Mouse (Mus musculus) heart, embryonic 15.5 days (tissue): ENCODE measurements around the gene Uba6. TPM values are rescaled to one million over a fixed set of nuclear protein-coding genes. Genes with fewer than 3 reads are reported as not detected.

Experiments used
- ATAC-seq: fragments of 200-750 bp; cut with Nextera tagmentation; replicated peaks from 2 replicates; pipeline ENCODE4 v1.8.0; 2017; ENCODE audit warnings: low read depth, moderate TSS enrichment; ENCODE audit not compliant: insufficient number of reproducible peaks, insufficient read depth, low FRiP score
- H3K27ac ChIP-seq: fragments of 300-500 bp; sonication (generic); 2 replicates; pipeline ENCODE4 v1.5.1; 2015; ENCODE audit warnings: mild to moderate bottlenecking, inconsistent platforms
- H3K27me3 ChIP-seq: fragments of 300-500 bp; sonication (generic); 2 replicates; pipeline ENCODE4 v1.6.1; 2015; ENCODE audit warnings: inconsistent platforms
- H3K36me3 ChIP-seq: fragments of 300-500 bp; sonication (generic); 2 replicates; pipeline ENCODE4 v1.6.1; 2015; ENCODE audit warnings: mild to moderate bottlenecking, inconsistent platforms
- H3K4me1 ChIP-seq: fragments of 300-500 bp; sonication (generic); replicated peaks from 2 replicates; pipeline ENCODE4 v1.6.1; 2015; ENCODE audit warnings: inconsistent platforms
- H3K4me2 ChIP-seq: fragments of 300-500 bp; sonication (generic); 2 replicates; pipeline ENCODE4 v1.6.1; 2015; ENCODE audit warnings: inconsistent platforms, mild to moderate bottlenecking, moderate library complexity
- H3K4me3 ChIP-seq: fragments of 300-500 bp; sonication (generic); 2 replicates; pipeline ENCODE4 v1.5.1; 2015; ENCODE audit warnings: mild to moderate bottlenecking, inconsistent platforms
- H3K9ac ChIP-seq: fragments of 300-500 bp; sonication (generic); 2 replicates; pipeline ENCODE4 v1.6.1; 2015; ENCODE audit warnings: mild to moderate bottlenecking, inconsistent platforms
- H3K9me3 ChIP-seq: fragments of 300-500 bp; sonication (generic); replicated peaks from 2 replicates; pipeline ENCODE4 v1.6.1; 2016; ENCODE audit warnings: inconsistent platforms
- WGBS: fragments of 180-500 bp; shearing (Covaris S2); methylation state at CpG from one replicate; pipeline ENCODE4 v1.1.7; 2015; ENCODE audit warnings: mixed read lengths; 5-methylcytosine and 5-hydroxymethylcytosine counted together
- polyA plus RNA-seq: library from polyadenylated mRNA; unstranded; fragments of >200 nt; fragmentation: Nextera tagmentation; extraction: Ambion mirVana; gene quantifications from 2 replicates; pipeline ENCODE4 v1.2.1, GENCODE M21; 2015

Uba6 gene
- 6.6 and 7.1 TPM in 2 replicates for polyA plus RNA-seq

- Histone ChIP-seq H3K9me3 (no peaks in the 10 kb centered on the region), H3K4me3 (peak within 1 kb of the TSS; percentile 94), H3K27ac (peak within 1 kb of the TSS; percentile 96), H3K36me3 (no peaks in the 10 kb centered on the region), H3K9ac (peak within 1 kb of the TSS; percentile 83), H3K27me3 (no peaks in the 10 kb centered on the region), H3K4me2 (peak within 1 kb of the TSS; percentile 88), H3K4me1 (peaks cover 6% of the 10 kb centered on the region)
- ATAC-seq = peak; percentile 99
- WGBS = under 1% methylated on average over 67 of the region's 67 CpGs
These were observed at the start of gene Uba6 for GRCm38 (mm10) chr5:86172449-86173161. Gene Uba6 (minus strand): TSS chr5:86172803.

- Histone ChIP-seq H3K27ac (no peak within 1 kb of the TSS), H3K9ac (no peak within 1 kb of the TSS), H3K4me2 (no peak within 1 kb of the TSS), H3K4me1 (no peaks in the 10 kb centered on the region), H3K9me3 (no peaks in the 10 kb centered on the region), H3K27me3 (no peaks in the 10 kb centered on the region), H3K36me3 (no peaks in the 10 kb centered on the region), H3K4me3 (no peak within 1 kb of the TSS)
- no peak for ATAC-seq
- 83% methylated on average over 10 of the region's 10 CpGs for WGBS
These were observed 25.2 kb upstream of the Uba6 start, which contains the start of gene Gnrhr for GRCm38 (mm10) chr5:86197801-86198200. Gene Gnrhr (minus strand): TSS chr5:86197901.

- Histone ChIP-seq H3K36me3 (no peaks in the 10 kb centered on the region), H3K27ac (no peak overlapping the region), H3K4me3 (no peak overlapping the region), H3K4me1 (no peaks in the 10 kb centered on the region), H3K9ac (no peak overlapping the region), H3K27me3 (no peaks in the 10 kb centered on the region), H3K4me2 (no peak overlapping the region), H3K9me3 (no peaks in the 10 kb centered on the region)
- 12% methylated on average over 4 of the region's 4 CpGs for WGBS
- no peak for ATAC-seq
These were observed 18.8 kb upstream of the Uba6 start for GRCm38 (mm10) chr5:86191356-86191755.

- WGBS = 20% methylated on average over 5 of the region's 5 CpGs
- H3K36me3 ChIP-seq = no peaks in the 10 kb centered on the region
- H3K9me3 ChIP-seq = no peaks in the 10 kb centered on the region
- H3K4me2 ChIP-seq = no peak overlapping the region
- H3K9ac ChIP-seq = no peak overlapping the region
- H3K27ac ChIP-seq = no peak overlapping the region
- no peak overlapping the region for H3K4me3 ChIP-seq
- H3K27me3 ChIP-seq = no peaks in the 10 kb centered on the region
- no peaks in the 10 kb centered on the region for H3K4me1 ChIP-seq
- no peak for ATAC-seq
These were observed 18.2 kb upstream of the Uba6 start for GRCm38 (mm10) chr5:86190770-86191169.

GRCm38 (mm10) chr5:86190290-86190689, 17.7 kb upstream of the Uba6 start:
- H3K27ac ChIP-seq = no peak overlapping the region
- H3K9me3 ChIP-seq = no peaks in the 10 kb centered on the region
- ATAC-seq = no peak
- H3K4me3 ChIP-seq = no peak overlapping the region
- no peak overlapping the region for H3K4me2 ChIP-seq
- 49% methylated on average over 15 of the region's 15 CpGs for WGBS
- no peak overlapping the region for H3K9ac ChIP-seq
- H3K4me1 ChIP-seq = no peaks in the 10 kb centered on the region
- no peaks in the 10 kb centered on the region for H3K36me3 ChIP-seq
- H3K27me3 ChIP-seq = no peaks in the 10 kb centered on the region

GRCm38 (mm10) chr5:86187441-86187840, 14.8 kb upstream of the Uba6 start:
- H3K4me1 ChIP-seq = no peaks in the 10 kb centered on the region
- no peaks in the 10 kb centered on the region for H3K36me3 ChIP-seq
- no peaks in the 10 kb centered on the region for H3K9me3 ChIP-seq
- H3K27ac ChIP-seq = no peak overlapping the region
- H3K4me3 ChIP-seq = no peak overlapping the region
- H3K27me3 ChIP-seq = no peaks in the 10 kb centered on the region
- WGBS = 52% methylated on average over 6 of the region's 6 CpGs
- ATAC-seq = no peak
- H3K4me2 ChIP-seq = no peak overlapping the region
- no peak overlapping the region for H3K9ac ChIP-seq

- H3K4me1 ChIP-seq = peaks cover 6% of the 10 kb centered on the region
- no peak for ATAC-seq
These were observed 1.2 kb upstream of the Uba6 start for GRCm38 (mm10) chr5:86173778-86174177.

GRCm38 (mm10) chr5:86172088-86172448, 535 bp downstream of the Uba6 start:
- Histone ChIP-seq H3K4me2 (peak overlapping the region; percentile 88), H3K4me1 (peaks cover 6% of the 10 kb centered on the region), H3K9ac (peak overlapping the region; percentile 83), H3K9me3 (no peaks in the 10 kb centered on the region), H3K4me3 (peak overlapping the region; percentile 94), H3K36me3 (no peaks in the 10 kb centered on the region), H3K27ac (peak overlapping the region; percentile 96), H3K27me3 (no peaks in the 10 kb centered on the region)
- no peak for ATAC-seq
- under 1% methylated on average over 15 of the region's 15 CpGs for WGBS

More at GRCm38 (mm10) chr5:86173778-86174177, 1.2 kb upstream of the Uba6 start:
- 0 out of 2 replicates have a peak overlapping the region, but pooled peaks have one; percentile 96 for H3K27ac ChIP-seq
- no peak overlapping the region for H3K4me3 ChIP-seq
- no peak overlapping the region for H3K9ac ChIP-seq
- 43% methylated on average over 2 of the region's 2 CpGs for whole genome bisulfite sequencing
- no peaks in the 10 kb centered on the region for H3K9me3 ChIP-seq
- no peaks in the 10 kb centered on the region for H3K27me3 ChIP-seq
- no peaks in the 10 kb centered on the region for H3K36me3 ChIP-seq
- H3K4me2 ChIP-seq = no peak overlapping the region

- Histone ChIP-seq H3K36me3 (peaks cover 12% of the 10 kb centered on the region; the same call in 1 of the 2 replicates), H3K9ac (no peak overlapping the region), H3K4me3 (no peak overlapping the region), H3K27ac (no peak overlapping the region), H3K27me3 (no peaks in the 10 kb centered on the region), H3K9me3 (no peaks in the 10 kb centered on the region), H3K4me1 (no peaks in the 10 kb centered on the region), H3K4me2 (no peak overlapping the region)
- ATAC-seq = no peak
These were observed 42.8 kb downstream of the Uba6 start for GRCm38 (mm10) chr5:86129828-86130227.

- H3K27ac ChIP-seq = no peak overlapping the region
- no peak for ATAC-seq
- 95% methylated on average over 1 of the region's 1 CpGs for WGBS
These were observed 43.9 kb downstream of the Uba6 start for GRCm38 (mm10) chr5:86128749-86129148.

GRCm38 (mm10) chr5:86118457-86119094, 54.0 kb downstream of the Uba6 start:
- H3K4me1 ChIP-seq = 0 out of 2 replicates have a peak, but pooled peaks cover 2% of the 10 kb centered on the region
- H3K4me2 ChIP-seq = no peak overlapping the region
- no peak overlapping the region for H3K27ac ChIP-seq
- no peak overlapping the region for H3K9ac ChIP-seq
- 84% methylated on average over 9 of the region's 9 CpGs for WGBS
- no peak overlapping the region for H3K4me3 ChIP-seq
- H3K9me3 ChIP-seq = no peaks in the 10 kb centered on the region
- ATAC-seq = no peak
- no peaks in the 10 kb centered on the region for H3K27me3 ChIP-seq
- H3K36me3 ChIP-seq = peaks cover 18% of the 10 kb centered on the region

More at GRCm38 (mm10) chr5:86128749-86129148, 43.9 kb downstream of the Uba6 start:
- Histone ChIP-seq H3K9me3 (no peaks in the 10 kb centered on the region), H3K4me2 (no peak overlapping the region), H3K9ac (no peak overlapping the region), H3K4me3 (no peak overlapping the region), H3K27me3 (no peaks in the 10 kb centered on the region), H3K36me3 (peaks cover 16% of the 10 kb centered on the region; the same call in 1 of the 2 replicates), H3K4me1 (no peaks in the 10 kb centered on the region)
